Mouse (Mus musculus): ENCODE results near the gene Itln1.

- no peak for TF ChIP-seq CTCF (IDR thresholded peaks at IDR 0.05; ENCODE audit: control insufficient read depth, insufficient read depth, insufficient read length)
- no peak for TF ChIP-seq MAX (IDR thresholded peaks at IDR 0.05)
- TF ChIP-seq CEBPB (IDR thresholded peaks at IDR 0.05; ENCODE audit: low read depth) = no peak
- TF ChIP-seq USF1 (IDR thresholded peaks at IDR 0.05; ENCODE audit: low read depth) = no peak
Measured at GRCm38 (mm10) chr1:171478968-171479367, 56.1 kb downstream of the Itln1 start.
